Mouse (Mus musculus) adrenal gland (tissue): ENCODE results near the gene Rapgef2.

Experiments
- intact Hi-C: fragments of 180-260 bp; cut with DNase I; formaldehyde crosslinking; loops from one replicate; pipeline ENCODE4 v1.15.1; 2025

Gene Rapgef2

DNA sequence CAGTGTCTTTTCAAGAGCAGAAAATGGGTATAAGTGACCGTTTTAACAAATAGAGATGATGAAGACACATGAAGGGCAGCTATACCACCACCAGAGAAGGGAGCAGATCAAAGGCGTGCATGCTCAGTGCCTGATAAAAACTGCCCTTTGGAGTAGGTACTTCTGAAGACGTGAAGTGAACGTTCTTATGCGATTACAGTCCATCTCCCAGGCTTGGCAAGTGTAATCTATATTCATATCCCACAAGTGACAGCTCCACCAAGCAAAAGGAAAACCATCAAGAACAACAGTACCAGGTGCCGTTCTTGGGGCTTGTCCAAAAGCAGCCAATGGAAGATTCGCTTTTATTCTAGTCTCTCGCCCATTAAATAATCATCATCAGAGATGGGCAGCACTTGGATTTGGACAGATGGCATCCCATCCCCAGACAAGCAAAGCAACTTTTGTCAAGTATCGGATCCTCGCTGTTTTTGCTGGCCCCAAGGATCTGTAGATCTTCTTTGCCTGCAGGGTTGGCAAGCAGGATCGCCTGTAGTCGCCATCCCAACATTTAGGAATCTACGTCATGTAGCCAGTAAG lies 1.1 kb downstream of the Rapgef2 start:
- intact Hi-C loops = loop anchor here (5.0 to 10.0 kb wide), 2 partner anchors 63 to 280 kb away; partner anchors contain the start of gene Fnip2

DNA sequence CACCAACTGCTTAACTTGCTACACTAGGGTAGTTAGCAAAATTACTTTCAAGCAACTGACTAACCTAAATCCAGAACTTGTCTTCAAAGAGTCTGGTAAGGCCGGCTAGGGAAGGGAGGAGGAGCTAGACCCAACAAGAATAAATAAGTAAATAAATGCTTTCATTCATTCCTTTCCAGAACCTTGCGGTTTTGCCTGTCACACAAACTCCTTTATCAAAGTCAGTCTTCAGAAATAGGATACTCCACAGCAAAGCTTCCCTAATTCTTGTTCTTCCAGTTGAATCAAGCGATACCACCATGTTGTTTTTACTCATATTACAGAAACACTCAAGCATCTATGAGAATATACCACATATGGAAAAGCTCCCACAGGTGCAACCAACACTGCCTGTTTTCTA lies 2.3 kb downstream of the Rapgef2 start:
- intact Hi-C loops = loop anchor here (10.0 kb wide), 1 partner anchor 281 kb away; the partner anchor contains the start of gene Fnip2

DNA sequence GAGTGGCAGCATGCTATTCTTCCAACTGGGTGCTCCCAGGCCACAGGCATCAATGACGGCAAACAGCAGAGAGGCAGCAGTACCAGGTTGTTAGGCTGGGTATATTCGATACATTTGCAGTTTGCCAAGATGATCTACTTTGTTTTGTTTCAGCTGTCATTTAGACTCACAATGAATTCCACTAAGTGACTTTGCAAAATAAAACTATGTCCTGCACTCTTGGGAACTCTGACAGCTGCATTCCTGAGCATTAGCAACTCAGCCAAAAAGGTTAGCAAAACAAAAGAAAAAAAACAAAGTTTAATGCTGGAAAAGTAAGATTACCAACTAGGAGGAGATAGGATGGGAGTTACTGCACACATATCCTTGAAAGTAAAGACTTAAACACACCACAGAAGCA lies 3.3 kb downstream of the Rapgef2 start:
- intact Hi-C loops = loop anchor here (10.0 kb wide), 1 partner anchor 282 kb away; the partner anchor contains the start of gene Fnip2

GRCm38 (mm10) chr3:79275856-79276645 lies 10.3 kb downstream of the Rapgef2 start:
- intact Hi-C loops = no loop called here

DNA sequence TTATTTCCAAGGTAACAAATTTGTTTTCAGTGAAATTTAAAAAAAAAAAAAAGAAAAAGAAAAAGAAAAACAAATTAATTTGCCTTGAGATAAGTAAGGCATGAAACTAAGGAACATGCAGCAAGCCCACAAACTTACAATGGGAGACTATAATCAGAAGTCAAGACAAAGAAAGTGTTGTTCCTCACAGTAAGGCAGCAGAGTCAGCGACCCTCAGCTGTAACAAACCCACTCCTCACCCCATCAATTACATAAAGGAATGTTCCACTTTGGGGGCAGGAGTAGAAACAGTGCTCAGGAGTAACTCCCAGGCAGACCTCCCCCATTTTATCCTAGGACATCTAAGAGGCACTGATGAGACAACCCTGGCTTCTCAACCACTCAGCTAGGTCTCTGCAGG lies 13.0 kb downstream of the Rapgef2 start:
- intact Hi-C loops = no loop called here

GRCm38 (mm10) chr3:79272939-79273338 lies 13.4 kb downstream of the Rapgef2 start:
- intact Hi-C loops = no loop called here

GRCm38 (mm10) chr3:79270980-79271555 lies 15.2 kb downstream of the Rapgef2 start:
- intact Hi-C loops = no loop called here

DNA sequence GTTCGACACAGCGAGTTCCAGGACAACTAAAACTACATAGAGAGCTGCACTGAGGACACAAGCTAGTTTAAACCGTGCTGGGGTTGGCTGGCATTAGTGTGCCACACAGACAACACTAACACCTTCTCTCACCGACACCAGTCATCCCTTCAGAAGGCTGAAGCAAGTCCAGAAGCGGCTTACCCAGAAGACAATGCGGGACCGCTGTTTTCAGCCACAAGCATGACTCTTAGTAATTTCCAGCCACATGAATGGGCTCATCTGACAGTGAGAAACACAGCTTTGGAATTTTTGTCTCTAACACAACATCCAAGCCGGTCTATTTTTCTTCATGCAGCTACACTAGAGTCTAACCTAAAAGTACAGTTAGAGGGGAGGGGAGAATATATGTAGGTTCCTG lies 16.4 kb downstream of the Rapgef2 start:
- intact Hi-C loops = no loop called here

DNA sequence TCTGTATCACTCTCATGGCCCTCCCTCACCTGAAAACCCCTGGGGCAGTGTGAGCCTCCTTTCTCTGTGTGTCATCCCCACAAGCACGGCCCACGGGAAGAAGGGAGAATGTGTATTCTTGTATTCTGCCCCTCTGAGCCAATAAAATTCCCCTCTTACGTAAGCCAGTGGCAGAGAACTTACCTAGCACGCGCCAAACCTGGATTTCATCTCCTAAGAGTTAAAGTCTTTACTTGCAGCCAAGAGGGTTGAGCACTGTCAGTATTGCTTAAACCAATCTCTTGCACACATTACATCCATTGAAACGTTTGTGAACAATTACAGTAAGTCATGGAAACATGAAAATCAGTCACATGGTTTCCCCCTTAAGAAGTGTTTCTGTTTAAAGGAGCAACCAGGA lies 19.3 kb downstream of the Rapgef2 start:
- intact Hi-C loops = no loop called here

GRCm38 (mm10) chr3:79261816-79262316 lies 24.5 kb downstream of the Rapgef2 start:
- intact Hi-C loops = no loop called here

DNA sequence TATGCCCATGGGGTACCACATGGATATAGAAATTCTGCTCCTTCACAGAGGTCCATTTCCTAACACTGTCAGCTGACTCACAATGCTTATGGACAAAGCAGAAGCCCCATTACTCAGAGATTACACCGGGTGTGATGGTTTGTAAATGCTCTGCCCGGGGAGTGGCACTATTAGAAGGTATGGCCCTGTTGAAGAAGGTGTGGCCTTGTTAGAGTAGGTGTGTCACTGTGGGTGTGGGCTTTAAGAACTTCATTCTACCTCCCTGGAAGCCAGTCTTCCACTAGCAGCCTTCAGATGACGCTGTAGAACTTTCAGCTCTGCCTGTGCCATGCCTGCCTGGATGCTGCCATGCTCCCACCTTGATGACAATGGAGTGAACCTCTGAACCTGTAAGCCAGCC lies 32.3 kb downstream of the Rapgef2 start:
- intact Hi-C loops = no loop called here

DNA sequence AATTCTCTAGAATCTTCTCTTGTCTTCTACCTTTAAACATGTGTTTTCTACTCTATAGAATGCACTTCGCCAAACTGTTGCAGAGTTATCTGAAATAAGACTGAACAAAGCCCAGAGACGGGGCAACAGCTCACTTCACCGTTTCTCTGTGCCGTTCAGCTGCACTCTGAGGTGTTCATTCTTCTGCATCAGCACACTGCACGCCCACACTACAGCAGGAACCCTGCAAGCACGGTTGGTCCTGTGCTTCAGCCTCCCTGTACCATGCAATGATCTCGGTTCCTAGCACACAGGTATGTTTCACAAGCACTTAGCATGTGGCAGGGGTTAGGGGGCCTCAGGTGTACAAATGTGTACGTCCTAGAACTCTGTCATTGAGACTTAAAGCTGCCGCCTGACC lies 32.9 kb downstream of the Rapgef2 start:
- intact Hi-C loops = no loop called here

- intact Hi-C loops = no loop called here
Measured at GRCm38 (mm10) chr3:79252921-79253394, 33.4 kb downstream of the Rapgef2 start.

GRCm38 (mm10) chr3:79249955-79250354 lies 36.4 kb downstream of the Rapgef2 start:
- intact Hi-C loops = no loop called here

GRCm38 (mm10) chr3:79248659-79249235 lies 37.6 kb downstream of the Rapgef2 start:
- intact Hi-C loops = no loop called here

DNA sequence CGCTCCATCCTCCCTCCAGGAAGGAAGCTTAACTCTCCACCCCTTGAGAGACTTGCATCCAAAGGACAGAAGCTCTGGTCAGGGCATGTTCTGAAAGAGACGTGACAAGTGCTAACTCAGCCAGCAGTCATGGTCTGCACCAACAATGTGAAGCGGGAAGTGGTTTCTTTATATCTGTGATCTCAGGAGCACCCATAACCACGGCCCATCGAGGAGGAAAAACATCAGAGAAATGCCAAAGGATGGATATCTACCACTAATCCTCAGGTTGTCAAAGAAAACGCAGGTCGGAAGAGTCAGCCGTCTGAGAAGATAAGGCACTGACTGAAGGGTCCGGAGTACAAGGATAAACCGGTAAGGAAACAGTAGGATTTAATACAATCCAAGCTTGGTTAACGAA lies 38.1 kb downstream of the Rapgef2 start:
- intact Hi-C loops = no loop called here

- intact Hi-C loops = no loop called here
Measured at GRCm38 (mm10) chr3:79244347-79244746, 42.0 kb downstream of the Rapgef2 start.

GRCm38 (mm10) chr3:79242922-79243705 lies 43.2 kb downstream of the Rapgef2 start:
- intact Hi-C loops = no loop called here

GRCm38 (mm10) chr3:79242298-79242697 lies 44.0 kb downstream of the Rapgef2 start:
- intact Hi-C loops = no loop called here

- intact Hi-C loops = no loop called here
Measured at GRCm38 (mm10) chr3:79239066-79239462, 47.3 kb downstream of the Rapgef2 start.
